13 mouse cellular contexts compared by ENCODE assay signal in the genomic region with DNA sequence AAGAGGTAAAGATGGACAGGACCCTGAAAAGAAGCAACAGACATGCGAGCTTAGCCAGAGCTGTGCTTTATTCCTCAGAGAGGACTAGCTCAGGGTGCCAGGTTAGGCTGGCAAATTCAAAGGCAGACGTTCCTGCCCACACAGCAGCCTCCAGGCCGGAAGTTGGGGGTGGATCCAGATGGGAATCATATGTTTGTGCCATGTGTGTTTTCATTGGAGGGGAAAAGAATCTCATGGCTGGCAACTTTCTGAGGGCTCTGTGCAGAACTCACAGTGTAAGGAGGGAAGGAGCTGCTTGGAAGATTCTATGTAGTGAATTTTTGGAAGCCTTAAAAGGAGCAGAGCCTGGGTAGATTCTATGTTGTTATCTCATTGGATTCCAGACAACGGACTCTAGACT.
DNase-seq lines count a peak whose midpoint lies in the region; ATAC-seq and TF ChIP-seq lines count a peak whose summit lies in the region.
"Had no signal": no experiment of that assay in that cellular context is flagged by ENCODE, and none has a peak within 500 bp of the region (broad histone marks: within the 10 kb centered on the region; RNA-seq: fewer than 3 reads in every experiment).

No protein-coding gene starts in this region.

- no peaks in the 10 kb centered on the region for H3K36me3 ChIP-seq in intestine, postnatal 0 days (ENCODE audit: control insufficient read depth, insufficient read depth)
- H3K36me3 ChIP-seq: forebrain, embryonic 10.5 days; G1E; heart, embryonic 12.5 days; neural tube, embryonic 12.5 days had no signal

- intact Hi-C loops in left cerebral cortex, postnatal 10 days (cut with DNase I) = no loop called here

- DNase-seq in cerebellum, postnatal 10 days = peak; percentile 8 to 13
- DNase-seq in cerebellum, adult 9-10 months = no peak
- DNase-seq in brain, adult 2 months (ENCODE audit: low read depth, low spot score) = peak; percentile 91
- peak; percentile 79 for DNase-seq in layer of hippocampus, adult 11-12 months (ENCODE audit: low spot score)
- peak; percentile 40 to 48 for DNase-seq in left cerebral cortex, postnatal 10 days (ENCODE audit: extremely low spot score in 1 of 2, low spot score in 2 of 2)
- no peak for DNase-seq in adrenal gland, adult (ENCODE audit: inconsistent age in 2 of 2, low spot score in 1 of 2)
- DNase-seq in thymus, postnatal 10 days (ENCODE audit: low spot score in 2 of 2) = no peak
- DNase-seq: adrenal gland, adult 2 months had no signal

- H3K9ac ChIP-seq in intestine, postnatal 0 days (ENCODE audit: low read depth, low read length) = no peak overlapping the region
- H3K9ac ChIP-seq: heart, embryonic 12.5 days; neural tube, embryonic 12.5 days had no signal

- no peak overlapping the region for H3K27ac ChIP-seq in intestine, postnatal 0 days (ENCODE audit: low read depth, low read length)
- H3K27ac ChIP-seq: forebrain, embryonic 10.5 days; neural tube, embryonic 12.5 days had no signal

- H3K27me3 ChIP-seq in intestine, postnatal 0 days (replicated peaks; ENCODE audit: control insufficient read depth, insufficient read depth, low read length) = no peaks in the 10 kb centered on the region
- H3K27me3 ChIP-seq: heart, embryonic 12.5 days; neural tube, embryonic 12.5 days had no signal

- no peak overlapping the region for H3K4me2 ChIP-seq in intestine, postnatal 0 days (replicated peaks; ENCODE audit: low read depth)
- H3K4me2 ChIP-seq: heart, embryonic 12.5 days; neural tube, embryonic 12.5 days had no signal

- H3K4me3 ChIP-seq in intestine, postnatal 0 days (ENCODE audit: low read depth, low read length) = no peak overlapping the region
- H3K4me3 ChIP-seq: forebrain, embryonic 10.5 days; heart, embryonic 12.5 days; neural tube, embryonic 12.5 days had no signal

- TF ChIP-seq CTCF in intestine, postnatal 0 days (IDR thresholded peaks at IDR 0.05; ENCODE audit: low read depth) = no peak

- no peaks in the 10 kb centered on the region for H3K4me1 ChIP-seq in intestine, postnatal 0 days (replicated peaks; ENCODE audit: control insufficient read depth, insufficient read depth, low read length)
- H3K4me1 ChIP-seq: forebrain, embryonic 10.5 days; heart, embryonic 12.5 days; neural tube, embryonic 12.5 days had no signal

- ATAC-seq in intestine, postnatal 0 days = no peak

- H3K9me3 ChIP-seq in intestine, postnatal 0 days (ENCODE audit: control insufficient read depth) = no peaks in the 10 kb centered on the region
- H3K9me3 ChIP-seq: forebrain, embryonic 10.5 days; heart, embryonic 12.5 days; neural tube, embryonic 12.5 days had no signal

- 53% methylated on average over 4 of the region's 4 CpGs for WGBS in intestine, postnatal 0 days

Comparison
In these comparisons a context has a peak if more than half of its experiments do, and no peak if none do; other contexts are left out.
1. DNase-seq: peak in cerebellum, postnatal 10 days (2 of 2), brain, adult 2 months (single experiment), layer of hippocampus, adult 11-12 months (single experiment) and left cerebral cortex, postnatal 10 days (2 of 2); none in cerebellum, adult 9-10 months (single experiment), adrenal gland, adult (0 of 2) and thymus, postnatal 10 days (0 of 2).